Mouse (Mus musculus) cerebellum, adult (tissue): ENCODE measurements at regions not wholly inside any gene's neighbourhood (a gene's known extent, or its start where the extent isn't known, plus 50 kb on each side); places are given as distances from the start of the nearest gene placed in this dataset.
"Not testable (repeated sequence)": the region's sequence is repeated elsewhere in the genome, so short reads cannot be mapped to it uniquely, and the experiment has no call there.

Source experiments
- ATAC-seq: cut with Nextera tagmentation; 2 replicates; pipeline ENCODE4 v1.9.2; 2017; ENCODE audit warnings: mild to moderate bottlenecking, moderate library complexity, mixed read lengths; ENCODE audit not compliant: insufficient number of reproducible peaks, low FRiP score, low TSS enrichment

- ATAC-seq: no peak
Observed at GRCm38 (mm10) chr16:29742497-29743230, 163.5 kb downstream of the Opa1 start.

GRCm38 (mm10) chr16:29745486-29745885 lies 166.4 kb downstream of the Opa1 start:
- ATAC-seq: no peak

- no peak for ATAC-seq
Observed at GRCm38 (mm10) chr16:29746245-29746644, 167.1 kb downstream of the Opa1 start.

- no peak for ATAC-seq
Observed at GRCm38 (mm10) chr16:29749167-29749566, 170.0 kb downstream of the Opa1 start.

GRCm38 (mm10) chr16:29754579-29755199 lies 175.6 kb downstream of the Opa1 start:
- ATAC-seq: no peak

GRCm38 (mm10) chr16:29758246-29758645 lies 179.1 kb downstream of the Opa1 start:
- no peak for ATAC-seq

DNA sequence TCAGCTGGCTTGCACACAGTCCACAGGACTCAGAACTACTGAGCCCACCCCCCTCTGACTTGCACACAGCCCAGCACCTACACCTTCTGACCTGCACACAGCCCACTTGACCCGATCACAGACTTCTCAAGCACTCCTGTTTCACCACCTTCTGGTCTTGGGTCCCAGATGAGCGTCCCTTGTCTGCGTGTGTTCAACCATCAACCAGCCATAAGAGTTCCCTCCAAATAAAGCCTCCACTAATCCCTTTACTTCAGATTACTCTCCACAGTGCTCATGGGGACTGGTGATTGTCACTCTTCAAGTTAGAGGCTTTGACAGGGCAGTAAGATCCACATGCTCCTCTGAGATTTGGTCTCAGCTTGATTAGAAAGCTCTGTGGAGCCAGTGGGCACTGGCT lies 180.3 kb downstream of the Opa1 start:
- no peak for ATAC-seq

- ATAC-seq: no peak
Observed at GRCm38 (mm10) chr16:29760627-29761026, 181.5 kb downstream of the Opa1 start.

- ATAC-seq: no peak
Observed at GRCm38 (mm10) chr16:29761779-29762277, 182.7 kb downstream of the Opa1 start.

GRCm38 (mm10) chr16:29764376-29764775 lies 185.2 kb downstream of the Opa1 start:
- no peak for ATAC-seq

DNA sequence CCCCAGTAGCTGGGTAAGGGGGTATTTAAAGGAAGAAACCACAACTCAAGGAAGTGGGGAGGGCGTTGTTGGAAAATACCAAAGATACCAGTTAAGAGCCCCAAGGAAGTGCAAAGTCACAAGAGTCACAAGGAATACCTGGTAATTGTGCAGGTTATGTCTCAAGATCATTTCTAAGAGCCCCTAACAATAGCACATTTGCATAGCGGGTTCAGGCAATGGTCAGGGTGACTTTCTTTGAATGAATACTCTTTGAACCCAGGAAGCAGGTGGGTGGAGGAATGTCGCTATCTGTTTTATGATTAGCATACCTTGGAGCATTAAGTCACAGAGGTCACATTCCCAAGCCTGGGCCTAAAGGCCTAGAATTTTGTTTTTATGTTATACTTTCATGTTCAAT lies 186.7 kb downstream of the Opa1 start:
- ATAC-seq: not testable (repeated sequence)

GRCm38 (mm10) chr16:29771320-29771719 lies 192.2 kb downstream of the Opa1 start:
- ATAC-seq: 0 out of 2 replicates have a peak, but pooled peaks have one; percentile 16

- ATAC-seq: 0 out of 2 replicates have a peak, but pooled peaks have one; percentile 26
Observed at GRCm38 (mm10) chr16:29771728-29772608, 192.8 kb downstream of the Opa1 start.

- no peak for ATAC-seq
Observed at GRCm38 (mm10) chr16:29772609-29772988, 193.5 kb downstream of the Opa1 start.

- ATAC-seq: peak; percentile 78
Observed at GRCm38 (mm10) chr16:29773056-29773455, 193.9 kb downstream of the Opa1 start.

- no peak for ATAC-seq
Observed at GRCm38 (mm10) chr16:29774949-29775348, 195.8 kb downstream of the Opa1 start.

DNA sequence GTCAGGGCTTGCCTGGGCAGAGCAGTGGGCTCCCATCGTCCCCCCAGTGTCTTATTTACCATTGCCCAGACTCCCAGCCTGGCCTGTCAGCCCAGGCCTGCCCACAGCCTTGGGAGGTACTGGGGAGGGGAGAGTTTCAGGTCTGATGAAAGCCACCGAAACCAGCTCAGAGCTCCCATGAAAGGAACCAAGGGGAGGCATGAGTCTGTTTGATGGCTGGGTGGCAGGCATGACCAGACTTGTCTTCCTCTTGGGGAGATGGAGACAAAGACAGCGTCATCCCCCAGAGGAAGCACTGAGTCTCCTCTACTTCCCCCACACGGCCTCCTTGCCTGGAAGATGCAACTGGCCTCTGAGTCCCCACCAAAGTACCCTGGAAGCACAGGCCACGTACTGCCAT lies 196.7 kb downstream of the Opa1 start:
- ATAC-seq: no peak

- no peak for ATAC-seq
Observed at GRCm38 (mm10) chr16:29782441-29782840, 203.3 kb downstream of the Opa1 start.

DNA sequence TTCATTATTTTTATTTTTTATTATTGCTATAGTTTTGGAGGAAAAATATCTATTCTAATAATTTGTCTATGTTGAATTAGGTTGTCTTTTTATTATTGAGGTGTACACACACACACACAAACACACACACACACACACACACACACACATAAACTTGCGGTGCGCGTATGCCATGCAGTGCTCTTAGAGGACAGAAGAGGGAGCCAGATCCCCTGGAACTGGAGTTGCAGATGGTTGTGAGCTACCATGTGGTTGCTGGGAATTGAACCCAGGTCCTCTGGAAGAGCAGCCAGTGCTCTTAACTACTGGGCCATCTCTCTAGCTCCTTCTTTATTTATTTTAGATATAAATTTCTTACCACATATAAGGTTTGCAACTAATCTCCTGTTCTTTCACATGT lies 206.0 kb downstream of the Opa1 start:
- no peak for ATAC-seq

DNA sequence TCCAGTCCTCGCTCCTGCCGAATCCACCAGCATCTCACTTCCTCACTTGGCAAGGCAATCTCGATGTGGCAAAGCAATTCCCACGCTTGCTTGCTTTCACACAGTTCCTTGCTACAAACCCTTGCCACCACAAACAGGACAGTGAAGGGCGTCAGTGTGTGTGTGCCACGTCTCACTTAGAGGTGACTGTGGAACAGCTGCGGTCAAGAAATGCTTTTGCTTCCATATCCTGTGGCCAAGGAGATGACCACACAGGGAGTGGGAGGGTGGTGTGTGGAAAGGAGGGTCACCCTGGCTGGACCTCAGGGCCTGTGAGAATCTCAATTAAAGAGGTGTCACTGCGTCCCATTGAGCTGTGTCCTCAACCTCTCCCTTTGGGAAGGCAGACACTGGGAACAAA lies 207.4 kb downstream of the Opa1 start:
- ATAC-seq: no peak
